Mouse (Mus musculus) forebrain, embryonic 14.5 days (tissue): ENCODE measurements around the gene 4930562C15Rik. TPM values are rescaled to one million over a fixed set of nuclear protein-coding genes. Genes with fewer than 3 reads are reported as not detected.

Experiments
- ATAC-seq: fragments of 200-750 bp; cut with Nextera tagmentation; 2 replicates; pipeline ENCODE4 v1.8.0; 2017; ENCODE audit warnings: mild to moderate bottlenecking, moderate library complexity
- DNase-seq: peaks from one replicate; pipeline ENCODE4 v3.0.0-alpha.2; 2015; ENCODE audit warnings: low spot score
- H3K27ac ChIP-seq: fragments of 300-500 bp; sonication (generic); 2 replicates; pipeline ENCODE4 v1.5.1; 2014; ENCODE audit warnings: low read depth, mild to moderate bottlenecking, control low read depth, low read length, moderate library complexity
- H3K27me3 ChIP-seq: fragments of 300-500 bp; sonication (generic); replicated peaks from 2 replicates; pipeline ENCODE4 v1.6.1; 2014; ENCODE audit warnings: low read length, control low read depth, mixed read lengths; ENCODE audit not compliant: control insufficient read depth, insufficient read depth
- H3K36me3 ChIP-seq: fragments of 300-500 bp; sonication (generic); 2 replicates; pipeline ENCODE4 v1.6.1; 2014; ENCODE audit warnings: low read length, control low read depth; ENCODE audit not compliant: control insufficient read depth, insufficient read depth
- H3K4me1 ChIP-seq: fragments of 300-500 bp; sonication (generic); 2 replicates; pipeline ENCODE4 v1.6.1; 2014; ENCODE audit warnings: antibody characterized with exemption, low read length, control low read depth; ENCODE audit not compliant: control insufficient read depth, insufficient read depth
- H3K4me2 ChIP-seq: fragments of 300-500 bp; sonication (generic); 2 replicates; pipeline ENCODE4 v1.6.1; 2014; ENCODE audit warnings: mild to moderate bottlenecking, control low read depth, low read length
- H3K4me3 ChIP-seq: fragments of 300-500 bp; sonication (generic); 2 replicates; pipeline ENCODE4 v1.5.1; 2014; ENCODE audit warnings: low read depth, low read length, control low read depth
- H3K9ac ChIP-seq: fragments of 300-500 bp; sonication (generic); 2 replicates; pipeline ENCODE4 v1.6.1; 2014; ENCODE audit warnings: mild to moderate bottlenecking, low read length, control low read depth, moderate library complexity
- H3K9me3 ChIP-seq: fragments of 300-500 bp; sonication (generic); replicated peaks from 2 replicates; pipeline ENCODE4 v1.6.1; 2016; ENCODE audit warnings: low read length, control low read depth, mixed read lengths; ENCODE audit not compliant: control insufficient read depth
- WGBS: fragments of 180-500 bp; shearing (Covaris S2); extraction: QIAGEN DNeasy Blood & Tissue Kit; methylation state at CpG from one replicate; pipeline ENCODE4 v1.1.7; 2014; 5-methylcytosine and 5-hydroxymethylcytosine counted together
- polyA plus RNA-seq: library from polyadenylated mRNA; unstranded; fragments of >200 nt; fragmentation: Nextera tagmentation; extraction: Ambion mirVana; gene quantifications from 2 replicates; pipeline ENCODE4 v1.2.1, GENCODE M21; 2014

4930562C15Rik gene
- polyA plus RNA-seq, 1 experiment from 2014 or later: 0.14 TPM

- H3K9ac ChIP-seq: no peak overlapping the region
- no peak overlapping the region for H3K4me3 ChIP-seq
- H3K9me3 ChIP-seq: no peaks in the 10 kb centered on the region
- H3K27me3 ChIP-seq: no peaks in the 10 kb centered on the region
- no peak overlapping the region for H3K4me2 ChIP-seq
- no peaks in the 10 kb centered on the region for H3K36me3 ChIP-seq
- ATAC-seq (no peak), DNase-seq (no peak)
- no peak overlapping the region for H3K27ac ChIP-seq
- WGBS: 77% methylated on average over 7 of the region's 7 CpGs
- H3K4me1 ChIP-seq: no peaks in the 10 kb centered on the region
Measured at GRCm38 (mm10) chr16:4850361-4850760, 15.1 kb downstream of the 4930562C15Rik start.

GRCm38 (mm10) chr16:4850938-4851628, 15.9 kb downstream of the 4930562C15Rik start:
- no peaks in the 10 kb centered on the region for H3K4me1 ChIP-seq
- H3K27ac ChIP-seq: no peak overlapping the region
- DNase-seq (no peak), ATAC-seq (no peak)
- H3K9ac ChIP-seq: no peak overlapping the region
- no peak overlapping the region for H3K4me2 ChIP-seq
- H3K9me3 ChIP-seq: no peaks in the 10 kb centered on the region
- H3K36me3 ChIP-seq: no peaks in the 10 kb centered on the region
- no peak overlapping the region for H3K4me3 ChIP-seq
- WGBS: 80% methylated on average over 5 of the region's 5 CpGs
- H3K27me3 ChIP-seq: no peaks in the 10 kb centered on the region

- Histone ChIP-seq H3K27me3 (no peaks in the 10 kb centered on the region), H3K27ac (no peak overlapping the region), H3K4me3 (no peak overlapping the region), H3K9ac (no peak overlapping the region), H3K36me3 (no peaks in the 10 kb centered on the region), H3K9me3 (no peaks in the 10 kb centered on the region), H3K4me2 (no peak overlapping the region), H3K4me1 (no peaks in the 10 kb centered on the region)
- WGBS: 82% methylated on average over 5 of the region's 5 CpGs
- no peak for ATAC-seq
- no peak for DNase-seq
Measured at GRCm38 (mm10) chr16:4855046-4855650, 19.9 kb downstream of the 4930562C15Rik start.

DNA sequence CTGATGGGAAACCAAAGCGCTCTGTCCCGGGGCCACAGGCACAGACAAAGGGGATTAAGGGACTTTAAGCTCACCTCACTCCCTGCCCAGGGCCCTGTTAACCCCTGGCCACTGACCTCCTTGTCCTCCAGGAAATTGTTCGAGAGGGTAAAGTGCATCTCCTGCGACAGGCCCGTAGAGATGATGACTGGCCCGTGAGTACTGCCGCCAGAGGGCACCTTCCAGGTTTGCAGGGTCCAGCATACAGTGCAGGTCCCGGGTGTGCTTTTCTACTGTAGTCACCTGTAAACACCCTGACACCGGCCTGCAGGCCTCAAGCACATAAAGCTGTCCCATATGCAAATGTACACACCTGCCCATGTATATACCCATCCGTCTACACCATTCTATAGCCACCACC, 26.2 kb downstream of the 4930562C15Rik start:
- Histone ChIP-seq H3K4me2 (no peak overlapping the region), H3K4me1 (no peaks in the 10 kb centered on the region), H3K36me3 (no peaks in the 10 kb centered on the region), H3K27ac (no peak overlapping the region), H3K27me3 (no peaks in the 10 kb centered on the region), H3K4me3 (no peak overlapping the region), H3K9me3 (no peaks in the 10 kb centered on the region), H3K9ac (no peak overlapping the region)
- WGBS: 38% methylated on average over 10 of the region's 10 CpGs
- DNase-seq (no peak), ATAC-seq (no peak)

DNA sequence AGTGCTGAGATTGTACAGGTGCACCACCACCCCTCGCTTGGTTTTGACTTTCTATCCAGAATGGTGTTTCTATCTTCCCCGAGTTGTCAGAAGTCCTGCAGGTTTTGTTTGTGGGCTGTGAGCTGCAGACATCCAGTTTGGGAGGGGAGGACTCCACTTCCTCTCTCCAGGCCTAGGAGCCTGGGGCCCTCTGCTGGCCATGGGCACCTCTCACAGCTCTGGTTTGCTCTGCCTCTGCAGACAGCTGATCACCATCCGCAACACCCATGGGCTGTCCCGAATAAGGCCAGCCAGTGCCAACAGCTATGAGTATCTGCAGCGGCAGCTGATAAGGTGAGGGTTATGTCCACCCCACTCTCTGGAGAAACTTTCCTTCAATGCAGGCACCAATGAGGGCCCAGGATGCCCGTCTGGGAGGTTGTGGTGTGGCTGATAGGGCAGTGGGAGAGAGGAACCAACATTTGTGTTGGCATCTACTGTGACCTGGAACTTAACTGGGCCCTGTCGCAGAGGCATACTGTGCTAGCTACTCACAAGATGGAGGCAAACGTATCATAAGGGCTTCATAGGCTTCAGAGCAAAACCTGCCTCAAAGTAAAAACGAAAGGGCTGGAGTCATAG, 27.8 kb downstream of the 4930562C15Rik start:
- H3K4me2 ChIP-seq: no peak overlapping the region
- no peak overlapping the region for H3K27ac ChIP-seq
- no peaks in the 10 kb centered on the region for H3K4me1 ChIP-seq
- 54% methylated on average over 9 of the region's 9 CpGs for WGBS
- DNase-seq (peak; percentile 38), ATAC-seq (no peak)
- no peaks in the 10 kb centered on the region for H3K9me3 ChIP-seq
- no peaks in the 10 kb centered on the region for H3K27me3 ChIP-seq
- no peak overlapping the region for H3K4me3 ChIP-seq
- no peaks in the 10 kb centered on the region for H3K36me3 ChIP-seq
- no peak overlapping the region for H3K9ac ChIP-seq

DNA sequence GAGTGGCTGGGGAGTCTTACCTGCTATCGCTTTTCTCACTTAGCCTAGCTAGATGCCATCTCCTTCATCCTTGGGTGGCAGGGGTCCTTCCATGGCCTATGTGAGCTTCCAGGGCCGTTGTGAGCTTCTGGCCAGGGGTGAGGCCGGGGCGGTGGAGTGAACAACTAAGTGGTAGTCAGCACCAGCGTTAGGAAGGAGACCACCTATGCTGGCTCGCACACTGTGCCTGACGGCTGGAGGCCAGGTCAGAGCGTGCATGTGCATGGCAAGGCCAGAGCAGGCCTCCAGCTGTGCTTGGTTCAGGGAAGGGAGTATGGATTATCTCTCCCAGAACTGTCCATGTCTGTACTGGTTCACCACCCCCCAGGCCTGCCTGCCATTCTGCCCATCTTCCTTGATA, 28.5 kb downstream of the 4930562C15Rik start:
- Histone ChIP-seq H3K4me2 (no peak overlapping the region), H3K4me3 (no peak overlapping the region), H3K27me3 (no peaks in the 10 kb centered on the region), H3K9ac (no peak overlapping the region), H3K27ac (no peak overlapping the region), H3K9me3 (no peaks in the 10 kb centered on the region), H3K36me3 (no peaks in the 10 kb centered on the region), H3K4me1 (no peaks in the 10 kb centered on the region)
- 82% methylated on average over 8 of the region's 8 CpGs for WGBS
- DNase-seq: no peak
- no peak for ATAC-seq

GRCm38 (mm10) chr16:4866101-4866695, 31.0 kb downstream of the 4930562C15Rik start:
- no peaks in the 10 kb centered on the region for H3K27me3 ChIP-seq
- no peak for ATAC-seq
- H3K4me3 ChIP-seq: no peak overlapping the region
- peaks cover 8% of the 10 kb centered on the region for H3K36me3 ChIP-seq
- H3K4me1 ChIP-seq: no peaks in the 10 kb centered on the region
- no peak overlapping the region for H3K4me2 ChIP-seq
- no peak for DNase-seq
- WGBS: 78% methylated on average over 7 of the region's 7 CpGs
- H3K27ac ChIP-seq: no peak overlapping the region
- no peak overlapping the region for H3K9ac ChIP-seq
- H3K9me3 ChIP-seq: no peaks in the 10 kb centered on the region

DNA sequence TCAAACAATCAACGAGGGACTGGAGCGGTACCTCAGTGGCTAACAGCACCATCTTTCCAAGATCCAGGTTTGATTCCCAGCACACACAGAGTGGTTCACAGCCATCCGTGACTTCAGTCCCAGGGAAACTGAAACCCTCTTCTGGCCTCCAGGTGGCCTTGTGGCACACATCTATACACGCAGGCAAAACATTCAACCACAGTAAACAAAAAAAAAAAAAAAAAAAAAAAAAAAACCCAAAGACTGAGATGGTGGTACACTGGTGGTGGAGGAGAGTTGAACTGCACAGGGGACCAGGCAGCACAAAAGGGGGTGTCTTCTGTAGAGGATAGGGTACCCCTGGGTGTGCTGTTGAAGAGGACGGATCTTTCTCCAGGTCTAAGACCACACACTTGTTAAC, 35.3 kb downstream of the 4930562C15Rik start:
- ATAC-seq (no peak), DNase-seq (no peak)
- Histone ChIP-seq H3K36me3 (peaks cover 25% of the 10 kb centered on the region), H3K4me3 (no peak overlapping the region), H3K9me3 (no peaks in the 10 kb centered on the region), H3K27me3 (no peaks in the 10 kb centered on the region), H3K9ac (no peak overlapping the region), H3K4me2 (no peak overlapping the region), H3K4me1 (no peaks in the 10 kb centered on the region), H3K27ac (no peak overlapping the region)
- 89% methylated on average over 5 of the region's 5 CpGs for WGBS

DNA sequence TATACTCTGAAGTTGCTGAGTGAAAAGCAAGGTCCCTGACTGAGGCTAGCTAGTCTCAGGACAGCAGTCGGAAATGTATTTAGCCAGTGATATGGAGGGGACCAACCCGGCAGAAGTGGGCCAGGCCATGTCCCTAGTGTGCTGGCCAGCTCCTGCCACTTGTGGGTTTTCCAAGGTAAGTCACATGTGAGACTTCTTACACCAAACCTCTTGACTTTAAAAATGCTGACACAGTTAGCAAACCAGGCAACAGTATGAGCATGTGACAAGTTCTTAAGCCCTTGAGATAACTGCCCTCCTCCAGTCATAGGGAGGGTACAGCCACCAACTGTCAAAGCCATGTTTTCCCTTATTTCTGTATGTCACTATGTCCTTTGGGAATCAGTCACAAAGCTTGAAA, 36.7 kb downstream of the 4930562C15Rik start:
- Histone ChIP-seq H3K27ac (no peak overlapping the region), H3K9me3 (no peaks in the 10 kb centered on the region), H3K4me3 (no peak overlapping the region), H3K9ac (no peak overlapping the region), H3K4me2 (no peak overlapping the region), H3K4me1 (peaks cover 4% of the 10 kb centered on the region; the same call in 1 of the 2 replicates), H3K27me3 (no peaks in the 10 kb centered on the region), H3K36me3 (peaks cover 34% of the 10 kb centered on the region)
- 91% methylated on average over 2 of the region's 2 CpGs for WGBS
- DNase-seq: no peak
- no peak for ATAC-seq
